Mouse (Mus musculus) T-helper 1 cell (primary cell): ENCODE results near the gene Olfr1276.

Experiments used
- in situ Hi-C: fragments of 300-600 bp; cut with MboI, MseI; formaldehyde crosslinking; loops from one replicate; pipeline ENCODE4 v1.15.1; 2025; ENCODE audit warnings: high pct_unique_total_duplicates

The Olfr1276 gene

GRCm38 (mm10) chr2:111254216-111254615 is at the start of gene Olfr1276:
TSS of gene Olfr1276 (plus strand) at chr2:111254516.
- in situ Hi-C loops = no loop called here

- in situ Hi-C loops = no loop called here
Observed at GRCm38 (mm10) chr2:111229502-111229901, 24.8 kb upstream of the Olfr1276 start, which contains the start of gene 4930430A15Rik. TSS of gene 4930430A15Rik (minus strand) at chr2:111229602.

GRCm38 (mm10) chr2:111235186-111235585 is 19.1 kb upstream of the Olfr1276 start, which contains the start of gene Olfr1275:
TSS of gene Olfr1275 (minus strand) at chr2:111235286.
- in situ Hi-C loops = no loop called here

GRCm38 (mm10) chr2:111274006-111274405 is 19.7 kb downstream of the Olfr1276 start, which contains the start of gene Olfr1277:
TSS of gene Olfr1277 (minus strand) at chr2:111274106.
- in situ Hi-C loops = no loop called here

- in situ Hi-C loops = loop anchor here (10.0 kb wide), 1 partner anchor 1055 kb away; no protein-coding TSS in a partner anchor
Observed at GRCm38 (mm10) chr2:111289836-111290235, 35.5 kb downstream of the Olfr1276 start, which contains the start of gene Olfr1278. TSS of gene Olfr1278 (plus strand) at chr2:111290136.

GRCm38 (mm10) chr2:111298541-111298940 is 44.2 kb downstream of the Olfr1276 start:
- in situ Hi-C loops = loop anchor here (10.0 kb wide), 1 partner anchor 1046 kb away; no protein-coding TSS in a partner anchor

- in situ Hi-C loops = no loop called here
Observed at GRCm38 (mm10) chr2:111300374-111300773, 46.1 kb downstream of the Olfr1276 start, which contains the start of gene Olfr1279. TSS of gene Olfr1279 (plus strand) at chr2:111300635.
